In genomic region chr6:17612652-17613051, GRCm38 (mm10) we compare ENCODE assay signal across 23 mouse cellular contexts. TPM values are rescaled to one million over a fixed set of nuclear protein-coding genes. Genes with fewer than 3 reads are reported as not detected.
DNase-seq lines count a peak whose midpoint lies in the region; ATAC-seq and TF ChIP-seq lines count a peak whose summit lies in the region.
"Had no signal": no experiment of that assay in that cellular context is flagged by ENCODE, and none has a peak within 500 bp of the region (broad histone marks: within the 10 kb centered on the region; RNA-seq: fewer than 3 reads in every experiment).

No protein-coding gene starts in this region.

- WGBS in intestine, embryonic 16.5 days: 66% methylated on average over 4 of the region's 4 CpGs
- WGBS in macrophage (ENCODE audit: missing documents): 78% methylated on average over 4 of the region's 4 CpGs
- 90% methylated on average over 4 of the region's 4 CpGs for WGBS in forebrain, embryonic 15.5 days

- no peak overlapping the region for H3K4me2 ChIP-seq in intestine, embryonic 16.5 days (ENCODE audit: low read depth, low read length)
- no peak overlapping the region for H3K4me2 ChIP-seq in forebrain, embryonic 15.5 days (replicated peaks)
- H3K4me2 ChIP-seq: embryonic facial prominence, embryonic 12.5 days; embryonic facial prominence, embryonic 15.5 days; heart, embryonic 11.5 days; hindbrain, embryonic 12.5 days; hindbrain, embryonic 15.5 days had no signal

- no peaks in the 10 kb centered on the region for H3K27me3 ChIP-seq in intestine, embryonic 16.5 days (replicated peaks; ENCODE audit: control insufficient read depth, insufficient read depth, low read length)
- no peaks in the 10 kb centered on the region for H3K27me3 ChIP-seq in forebrain, embryonic 15.5 days
- H3K27me3 ChIP-seq: embryonic facial prominence, embryonic 12.5 days; embryonic facial prominence, embryonic 15.5 days; hindbrain, embryonic 12.5 days; hindbrain, embryonic 15.5 days had no signal

- ATAC-seq in intestine, embryonic 16.5 days: peak; percentile 76
- no peak for ATAC-seq in forebrain, embryonic 15.5 days (replicated peaks)
- ATAC-seq in cerebellum, adult (ENCODE audit: insufficient number of reproducible peaks, low FRiP score, low TSS enrichment): no peak
- ATAC-seq: CD4-positive, CD25-positive, alpha-beta regulatory T cell, adult 4 months; forebrain, embryonic 14.5 days had no signal

- H3K36me3 ChIP-seq in intestine, embryonic 16.5 days (ENCODE audit: control insufficient read depth, insufficient read depth, low read length): no peaks in the 10 kb centered on the region
- no peaks in the 10 kb centered on the region for H3K36me3 ChIP-seq in macrophage (ENCODE audit: inconsistent target)
- H3K36me3 ChIP-seq in forebrain, embryonic 15.5 days: no peaks in the 10 kb centered on the region
- H3K36me3 ChIP-seq: embryonic facial prominence, embryonic 12.5 days; embryonic facial prominence, embryonic 15.5 days; hindbrain, embryonic 12.5 days; hindbrain, embryonic 15.5 days had no signal

- H3K9me3 ChIP-seq in intestine, embryonic 16.5 days (ENCODE audit: control insufficient read depth, low read length): no peaks in the 10 kb centered on the region
- H3K9me3 ChIP-seq in forebrain, embryonic 15.5 days: no peaks in the 10 kb centered on the region
- H3K9me3 ChIP-seq: embryonic facial prominence, embryonic 12.5 days; embryonic facial prominence, embryonic 15.5 days; hindbrain, embryonic 12.5 days; hindbrain, embryonic 15.5 days had no signal

- H3K4me1 ChIP-seq in intestine, embryonic 16.5 days (ENCODE audit: control insufficient read depth, insufficient read depth, low read length): no peaks in the 10 kb centered on the region
- no peaks in the 10 kb centered on the region for H3K4me1 ChIP-seq in forebrain, embryonic 15.5 days
- H3K4me1 ChIP-seq: embryonic facial prominence, embryonic 12.5 days; embryonic facial prominence, embryonic 15.5 days; hindbrain, embryonic 12.5 days; hindbrain, embryonic 15.5 days had no signal

- no peaks in the 10 kb centered on the region for H3K79me2 ChIP-seq in macrophage (ENCODE audit: inconsistent target)

- TF ChIP-seq CTCF in layer of hippocampus, adult 2 months (conservative IDR thresholded peaks at IDR 0.05): no peak

- H3K27ac ChIP-seq in layer of hippocampus, adult 2 months: 0 out of 2 replicates have a peak overlapping the region, but pooled peaks have one; percentile 11
- no peak overlapping the region for H3K27ac ChIP-seq in intestine, embryonic 16.5 days (ENCODE audit: low read length)
- H3K27ac ChIP-seq in macrophage: peak overlapping the region; percentile 79
- no peak overlapping the region for H3K27ac ChIP-seq in forebrain, embryonic 15.5 days (replicated peaks)
- H3K27ac ChIP-seq: embryonic facial prominence, embryonic 12.5 days; embryonic facial prominence, embryonic 15.5 days; hindbrain, embryonic 12.5 days; hindbrain, embryonic 15.5 days had no signal

- H3K9ac ChIP-seq in intestine, embryonic 16.5 days (ENCODE audit: low read depth, low read length): no peak overlapping the region
- H3K9ac ChIP-seq in forebrain, embryonic 15.5 days (replicated peaks): no peak overlapping the region
- H3K9ac ChIP-seq: embryonic facial prominence, embryonic 12.5 days; embryonic facial prominence, embryonic 15.5 days; hindbrain, embryonic 12.5 days; hindbrain, embryonic 15.5 days had no signal

- no peak for DNase-seq in layer of hippocampus, adult 2 months (ENCODE audit: low spot score in 2 of 2)
- DNase-seq in layer of hippocampus, postnatal 25 days (ENCODE audit: extremely low spot score in 1 of 2, low spot score in 1 of 2): no peak
- DNase-seq in 3T3-L1 (ENCODE audit: low read depth, low spot score): peak; percentile 68
- DNase-seq in gastrocnemius, postnatal 25 days: no peak
- DNase-seq: adrenal gland, postnatal 10 days; adrenal gland, postnatal 36 days; cerebellum, adult 11 months; cerebellum, adult 2 months; cerebellum, adult 9-11 months; cerebellum, postnatal 25 days; gastrocnemius, postnatal 10 days; heart, adult 11 months had no signal

- no peak overlapping the region for H3K4me3 ChIP-seq in layer of hippocampus, adult 2 months
- H3K4me3 ChIP-seq in intestine, embryonic 16.5 days (ENCODE audit: low read length): no peak overlapping the region
- no peak overlapping the region for H3K4me3 ChIP-seq in macrophage (ENCODE audit: inconsistent target)
- H3K4me3 ChIP-seq in forebrain, embryonic 15.5 days: no peak overlapping the region
- H3K4me3 ChIP-seq: embryonic facial prominence, embryonic 12.5 days; embryonic facial prominence, embryonic 15.5 days; hindbrain, embryonic 12.5 days; hindbrain, embryonic 15.5 days had no signal

RNA-seq across cellular contexts. Expression of gene Capza2, which starts 23.4 kb away (rescaled TPM):
- total RNA-seq in layer of hippocampus, adult 2 months (2021): 100 to 1,000 TPM; 300 to 302 TPM
- 100 to 1,000 TPM; 314 to 316 TPM for total RNA-seq in layer of hippocampus, postnatal 25 days (2021)
- 235 and 245 TPM in 2 replicates for polyA plus RNA-seq in intestine, embryonic 16.5 days (2015; fragmentation: Nextera tagmentation; extraction: Ambion mirVana)
- 100 to 1,000 TPM; 169 to 585 (median 381) TPM for total RNA-seq in macrophage (2018; cell fraction: chromatin; rRNA removed)
- total RNA-seq in macrophage (2018; cell fraction: cytosol; rRNA removed): 100 to 1,000 TPM; 319 to 575 (median 479) TPM
- total RNA-seq in macrophage (2018; cell fraction: nucleus; rRNA removed): 100 to 1,000 TPM; 190 to 542 (median 371) TPM
- polyA plus RNA-seq in macrophage (2018): 409 to 700 TPM (median 427 TPM) in 3 replicates
- 245 and 257 TPM in 2 replicates for polyA plus RNA-seq in forebrain, embryonic 15.5 days (2015; fragmentation: Nextera tagmentation; extraction: Ambion mirVana)
- 100 to 1,000 TPM; 252 to 287 TPM for total RNA-seq in gastrocnemius, postnatal 25 days (2021)

Comparison
In these comparisons a context has a peak if more than half of its experiments do, and no peak if none do; other contexts are left out.
1. H3K27ac ChIP-seq: peak in layer of hippocampus, adult 2 months (single experiment) and macrophage (single experiment); none in intestine, embryonic 16.5 days (single experiment) and forebrain, embryonic 15.5 days (single experiment).